Mouse (Mus musculus) heart, adult 8-10 months (tissue): Measurements from ENCODE around the gene Mrvi1. TPM values are rescaled to one million over a fixed set of nuclear protein-coding genes. Genes with fewer than 3 reads are reported as not detected.
A peak's percentile ranks its signal among the peaks of the same experiment; 100 is the strongest.

Source experiments
- DNase-seq: peaks from one replicate; pipeline ENCODE4 v3.0.0; 2022; ENCODE audit warnings: low spot score
- total RNA-seq, 4 experiments: library from RNA; stranded (reverse); gene quantifications; 2 replicates each; pipeline ENCODE4 v1.2.4; 2022

The Mrvi1 gene
- total RNA-seq, 4 experiments from 2014 or later, result 12.7 to 15.6 (median 14.4) TPM

DNA sequence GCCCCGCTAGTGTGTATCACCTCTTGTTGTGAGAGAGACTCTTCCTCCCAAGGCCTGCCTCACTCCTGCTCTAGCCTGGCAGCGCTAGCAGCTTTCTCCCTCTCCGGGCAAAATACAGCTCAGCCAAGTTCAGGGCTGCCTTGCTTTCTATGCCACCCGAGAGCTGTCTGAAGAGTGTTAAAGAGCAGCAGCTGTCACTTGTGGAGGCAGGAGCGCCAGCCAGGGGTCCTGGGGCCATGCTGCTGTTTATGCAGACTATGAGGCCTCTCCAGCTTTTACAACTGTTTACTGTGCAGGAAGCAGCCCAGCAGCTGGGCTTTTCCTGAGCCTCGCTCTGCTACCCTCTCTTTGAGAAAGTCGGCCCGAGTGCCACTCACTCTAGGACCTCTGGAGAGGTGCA lies 1.2 kb downstream of the Mrvi1 start:
- DNase-seq, result no peak

DNA sequence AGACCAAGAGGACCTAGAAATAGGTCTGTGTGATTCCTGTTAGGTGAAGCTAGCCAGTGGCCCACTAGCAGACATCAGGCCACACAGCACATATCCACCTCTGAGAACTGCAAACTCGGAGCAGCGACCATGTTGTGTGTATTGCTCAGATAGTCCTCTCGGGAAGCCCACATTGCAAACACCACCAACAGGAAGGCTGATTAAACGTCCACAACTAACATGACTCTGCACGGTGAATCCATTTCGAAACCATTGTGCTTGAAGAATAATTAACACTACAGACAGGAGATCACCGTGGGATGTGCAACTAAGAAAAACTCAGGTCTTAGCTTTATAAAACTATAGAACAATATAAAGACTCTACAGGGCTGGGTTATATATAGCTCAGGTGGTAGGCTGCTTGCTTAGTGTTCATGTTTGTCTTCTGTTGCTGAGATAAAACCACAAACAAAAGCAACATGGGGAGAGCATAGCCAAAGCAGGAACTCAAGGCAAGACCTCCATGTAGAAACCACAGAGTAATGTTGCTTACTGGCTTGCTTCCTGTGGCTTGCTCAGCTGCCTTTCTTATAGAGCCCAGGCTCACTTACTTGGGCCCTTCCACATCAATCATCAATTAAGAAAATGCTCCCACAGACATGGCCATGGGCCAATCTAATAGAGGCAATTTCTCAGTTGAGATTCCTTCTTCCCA lies 4.4 kb downstream of the Mrvi1 start:
- no peak for DNase-seq

DNA sequence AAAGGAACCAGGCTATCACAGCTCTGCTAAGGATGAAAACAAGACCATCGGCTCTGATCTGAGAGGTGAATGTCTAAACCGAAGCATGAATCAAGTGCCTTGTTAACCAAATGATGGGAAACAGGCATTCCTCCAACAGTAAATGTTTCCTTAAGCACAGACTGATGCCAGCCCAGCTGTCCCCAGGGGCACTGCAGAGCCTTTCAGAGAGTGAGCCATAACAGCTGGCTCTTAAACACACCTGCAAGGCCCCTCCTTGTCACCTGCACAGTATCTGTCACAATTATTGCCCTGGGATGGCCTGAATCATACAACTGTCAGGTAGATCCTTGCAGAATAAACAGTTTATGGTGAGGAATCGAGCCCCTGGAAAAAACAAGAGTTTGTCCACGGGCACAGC lies 8.8 kb downstream of the Mrvi1 start:
- DNase-seq, result no peak

DNA sequence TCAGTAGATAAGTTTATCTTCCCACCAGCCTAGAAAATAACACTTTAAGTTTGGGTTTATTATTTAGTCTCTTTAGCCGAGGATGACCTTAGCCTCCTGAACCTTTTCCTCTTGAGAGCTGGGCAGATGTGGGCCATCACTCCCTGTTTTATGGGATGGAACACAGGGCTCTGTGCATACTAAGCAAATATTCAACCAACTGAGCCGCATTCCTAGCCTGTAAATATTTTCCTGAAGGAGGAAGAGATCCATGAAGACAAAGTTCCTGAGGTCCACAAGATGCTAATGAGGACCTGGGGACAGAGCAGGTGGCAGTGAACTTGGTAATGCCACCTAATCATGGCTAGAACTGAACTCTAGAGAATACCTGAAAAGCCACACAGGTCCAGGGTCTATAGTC lies 9.5 kb downstream of the Mrvi1 start:
- DNase-seq, result no peak

- DNase-seq, result no peak
These were observed 14.9 kb downstream of the Mrvi1 start for GRCm38 (mm10) chr7:110967373-110967772.

GRCm38 (mm10) chr7:110966853-110967252 lies 15.4 kb downstream of the Mrvi1 start:
- no peak for DNase-seq

GRCm38 (mm10) chr7:110965387-110965786 lies 16.9 kb downstream of the Mrvi1 start:
- no peak for DNase-seq

DNA sequence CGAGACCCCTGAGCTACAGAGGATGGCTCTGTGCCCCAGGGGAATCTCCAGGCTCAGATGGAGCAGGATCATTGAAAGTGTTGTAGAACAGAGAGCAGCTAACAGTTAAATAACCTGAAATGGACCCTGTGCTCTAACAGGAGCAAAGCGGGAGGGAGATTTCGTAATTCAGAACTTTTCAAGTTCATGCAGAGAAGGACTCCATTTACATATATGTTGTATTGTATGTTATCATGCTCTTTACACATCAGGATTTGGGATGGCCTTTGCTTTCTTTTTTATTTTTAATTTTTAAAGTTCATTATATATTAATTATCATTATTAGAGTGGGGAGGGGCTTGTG lies 18.6 kb downstream of the Mrvi1 start:
- DNase-seq, result no peak

DNA sequence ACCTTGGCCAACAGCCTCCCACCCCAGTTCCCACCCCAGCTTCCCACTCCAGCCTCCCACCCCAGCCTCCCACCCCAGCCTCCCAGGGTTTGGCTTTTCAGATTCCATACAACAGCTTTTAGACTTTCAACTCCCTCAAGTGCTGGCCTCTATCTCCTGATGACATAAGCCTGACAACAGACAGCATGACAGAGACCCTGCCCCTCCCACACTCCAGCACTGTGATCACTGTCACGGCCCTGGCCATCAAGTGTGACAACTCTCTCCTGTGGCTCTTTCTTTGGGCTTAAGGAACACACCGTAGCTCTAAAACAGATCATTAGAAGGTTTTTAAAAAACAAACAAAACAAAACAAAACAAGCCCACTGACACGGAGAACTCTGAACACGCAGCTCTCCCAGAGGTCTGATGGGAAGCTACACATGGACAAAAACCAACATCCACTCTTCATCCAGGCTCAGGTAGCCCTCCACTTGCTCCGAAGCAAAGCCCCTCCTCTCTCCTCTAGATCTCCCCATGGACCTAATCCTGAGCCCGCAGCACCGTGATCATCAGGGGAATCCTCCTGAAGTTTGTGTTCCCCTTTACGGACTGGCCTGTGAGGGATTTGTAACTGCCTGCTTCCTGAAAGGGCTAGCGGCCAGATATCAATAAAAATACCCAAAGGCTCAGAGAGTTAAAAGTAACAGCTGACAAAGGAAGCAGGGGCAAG lies 19.2 kb downstream of the Mrvi1 start:
- no peak for DNase-seq

- DNase-seq, result no peak
These were observed 19.8 kb downstream of the Mrvi1 start for GRCm38 (mm10) chr7:110962497-110962896.

DNA sequence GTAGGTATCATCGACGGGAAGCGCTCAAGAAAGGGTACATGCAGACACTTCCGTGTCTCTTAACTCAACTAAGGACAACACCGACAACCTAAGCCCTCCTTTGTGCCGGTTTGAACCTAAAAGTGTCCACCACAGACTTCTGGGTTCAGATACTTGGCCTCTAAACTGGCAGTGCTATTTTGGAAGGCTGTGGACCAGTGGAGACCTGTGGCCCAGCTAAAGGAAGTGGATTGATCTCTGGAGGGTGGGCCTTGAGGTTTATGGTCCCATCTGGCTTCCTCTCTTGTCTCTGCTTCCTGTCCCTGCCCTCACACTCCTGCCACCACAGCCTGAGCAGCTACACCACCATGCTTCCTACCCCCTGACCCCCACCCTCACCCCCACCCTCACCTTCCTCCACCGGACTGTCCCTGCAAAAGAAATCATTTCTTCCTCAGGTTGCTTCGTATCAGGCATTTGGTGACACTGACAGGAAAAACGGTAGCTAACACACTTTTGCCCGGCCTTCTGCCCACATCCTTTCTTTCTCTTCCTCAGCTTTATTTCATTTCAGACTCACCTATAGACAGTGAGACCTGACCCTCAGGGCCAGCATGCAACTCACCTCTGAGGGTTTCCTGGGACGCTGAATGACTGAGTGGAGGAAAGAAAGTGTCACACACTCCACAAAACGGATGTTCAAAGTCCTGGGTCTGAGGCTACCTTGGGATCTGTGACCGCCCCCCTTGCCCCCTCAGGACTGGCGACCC lies 25.7 kb downstream of the Mrvi1 start:
- DNase-seq, result no peak

- no peak for DNase-seq
These were observed 26.7 kb downstream of the Mrvi1 start for GRCm38 (mm10) chr7:110955576-110955975.

DNA sequence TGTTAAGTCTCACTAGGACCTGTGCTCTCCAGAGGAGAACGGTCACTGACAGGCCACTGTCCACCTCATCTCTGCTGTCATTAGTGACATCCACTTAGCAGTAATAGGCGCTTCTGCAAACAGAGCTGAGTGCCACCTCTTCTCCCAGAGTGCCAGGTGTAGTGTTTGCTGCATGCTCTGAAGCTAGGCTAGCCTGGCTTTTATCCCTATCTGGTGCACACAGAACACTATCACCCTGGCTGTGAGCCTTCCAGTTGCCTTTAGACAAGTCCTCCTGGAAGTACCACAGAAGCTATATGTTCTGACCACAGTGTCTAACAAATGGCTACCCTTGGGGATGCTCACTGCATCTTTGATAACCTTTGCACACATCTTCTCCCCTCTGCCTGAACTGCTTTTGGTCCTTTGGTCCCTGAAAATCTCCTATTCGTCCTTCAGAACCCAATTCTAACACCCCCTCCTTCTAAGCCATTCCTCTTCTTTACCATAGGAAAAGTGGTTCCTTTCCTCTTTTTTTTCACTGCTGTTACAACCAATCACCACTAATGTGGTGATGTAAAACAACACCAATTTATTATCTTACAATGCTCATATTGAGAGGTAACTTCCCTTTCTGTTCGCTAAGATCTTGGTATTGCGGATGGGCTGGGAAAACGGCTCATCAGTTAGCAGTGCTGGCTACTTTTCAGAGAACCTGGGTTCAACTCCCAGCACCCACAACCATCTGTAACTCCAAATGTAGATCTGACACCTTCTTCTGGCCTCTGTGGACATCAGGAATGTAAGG lies 28.0 kb downstream of the Mrvi1 start:
- DNase-seq, result no peak

GRCm38 (mm10) chr7:110953210-110953609 lies 29.1 kb downstream of the Mrvi1 start:
- DNase-seq, result peak; percentile 42

GRCm38 (mm10) chr7:110950621-110950925 lies 31.7 kb downstream of the Mrvi1 start:
- no peak for DNase-seq

DNA sequence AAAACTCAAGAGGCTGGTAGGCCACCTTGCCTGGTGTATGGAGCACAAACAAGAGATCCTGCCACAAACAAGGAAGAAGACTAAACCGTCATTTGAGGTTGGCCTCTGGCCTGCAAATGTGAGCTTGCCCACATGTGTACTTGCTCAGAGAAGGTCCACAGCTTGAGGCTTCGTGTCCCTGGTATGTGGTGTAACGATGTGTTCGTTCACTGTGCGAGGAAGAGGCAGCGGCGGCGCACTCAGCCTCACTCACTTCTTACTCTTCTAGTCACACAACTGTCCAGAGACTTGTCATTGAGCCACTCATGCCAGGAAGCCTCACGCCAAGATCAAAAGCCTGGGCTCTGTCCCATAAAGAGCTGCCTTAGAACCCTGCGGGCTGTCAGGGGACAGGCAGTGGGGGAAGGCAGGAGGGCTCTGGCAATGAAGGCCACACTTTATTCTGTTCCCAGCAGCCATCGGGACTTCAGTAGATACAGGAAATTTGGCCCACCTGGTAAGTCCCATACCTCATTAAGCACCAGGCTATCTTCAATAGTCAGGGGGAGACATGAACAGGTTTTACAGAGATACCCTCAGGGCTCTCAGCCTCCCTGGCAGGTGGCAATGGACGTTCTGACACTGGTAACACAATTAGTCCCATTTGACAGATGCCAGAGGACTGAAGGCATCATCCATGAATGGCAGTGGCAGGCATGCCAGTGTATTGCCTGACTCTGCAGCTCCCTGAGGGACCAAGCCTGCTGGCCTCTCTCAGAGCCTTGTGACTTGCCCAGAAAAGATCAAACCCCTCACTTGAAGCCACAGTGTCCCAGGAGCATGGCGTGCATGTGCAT lies 32.3 kb downstream of the Mrvi1 start:
- no peak for DNase-seq

DNA sequence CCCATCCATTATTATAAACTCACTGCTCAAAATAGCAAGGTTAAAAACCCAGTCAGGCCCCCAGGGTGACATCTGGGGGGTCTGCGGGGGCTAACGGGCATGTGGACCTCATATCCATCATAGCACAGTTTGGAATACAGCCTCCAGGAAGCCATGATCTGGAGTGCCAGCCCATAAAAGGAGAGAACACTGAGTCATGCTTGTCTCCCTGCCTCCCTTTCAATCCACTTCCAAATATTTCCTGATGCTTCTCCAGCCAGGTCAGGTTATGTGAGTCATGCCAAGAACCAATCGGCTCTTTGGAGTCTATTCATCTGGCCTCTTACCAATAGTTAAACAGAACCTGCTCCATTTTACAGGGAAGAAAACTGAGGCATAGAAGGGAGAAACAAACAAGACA lies 33.7 kb downstream of the Mrvi1 start:
- DNase-seq, result no peak

GRCm38 (mm10) chr7:110947616-110948015 lies 34.6 kb downstream of the Mrvi1 start:
- DNase-seq, result no peak

GRCm38 (mm10) chr7:110946731-110947130 lies 35.5 kb downstream of the Mrvi1 start:
- no peak for DNase-seq

GRCm38 (mm10) chr7:110944321-110944720 lies 37.9 kb downstream of the Mrvi1 start:
- no peak for DNase-seq
